Mouse (Mus musculus): ENCODE results near the gene Edaradd. TPM values are rescaled to one million over a fixed set of nuclear protein-coding genes. Genes with fewer than 3 reads are reported as not detected.
"Not testable (repeated sequence)": the region's sequence is repeated elsewhere in the genome, so short reads cannot be mapped to it uniquely, and the experiment has no call there.

Edaradd gene
- polyA plus RNA-seq, 1 experiment from 2014 or later = 5.7 TPM

DNA sequence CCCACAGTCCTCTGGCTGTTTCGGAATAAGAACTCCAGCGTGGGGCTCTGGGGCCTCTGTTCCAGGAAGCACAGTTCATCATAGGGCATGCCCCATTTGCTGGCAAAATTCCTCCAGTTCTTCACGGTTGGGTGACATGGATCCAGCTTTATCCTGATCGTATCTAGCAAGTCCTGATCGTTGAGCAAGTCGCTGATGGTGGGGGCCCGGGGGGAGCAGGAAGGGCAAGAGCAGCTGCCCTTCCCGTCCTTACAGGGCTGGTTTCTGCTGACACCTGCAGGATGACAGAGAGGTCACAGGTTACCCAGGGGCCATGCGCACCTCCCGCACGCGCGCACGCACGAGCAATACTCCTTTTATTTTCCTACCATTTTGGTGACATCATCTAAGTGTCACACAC, 41.9 kb downstream of the Edaradd start:
- no peak overlapping the region for H3K27ac ChIP-seq
- no peaks in the 10 kb centered on the region for H3K9me3 ChIP-seq
- H3K4me3 ChIP-seq (replicated peaks) = no peak overlapping the region
- H3K4me2 ChIP-seq = no peak overlapping the region
- no peak overlapping the region for H3K9ac ChIP-seq
- WGBS = 84% methylated on average over 15 of the region's 15 CpGs
- H3K4me1 ChIP-seq = no peaks in the 10 kb centered on the region
- ATAC-seq (ENCODE audit: insufficient read depth, low FRiP score, low read depth) = no peak
- H3K36me3 ChIP-seq = no peaks in the 10 kb centered on the region
- no peaks in the 10 kb centered on the region for H3K27me3 ChIP-seq (replicated peaks)

- no peak overlapping the region for H3K4me2 ChIP-seq
- no peak for ATAC-seq (ENCODE audit: insufficient read depth, low FRiP score, low read depth)
- no peak overlapping the region for H3K27ac ChIP-seq
- H3K36me3 ChIP-seq = no peaks in the 10 kb centered on the region
- H3K9ac ChIP-seq = no peak overlapping the region
- no peaks in the 10 kb centered on the region for H3K4me1 ChIP-seq
- H3K4me3 ChIP-seq (replicated peaks) = no peak overlapping the region
- WGBS = 90% methylated on average over 4 of the region's 4 CpGs
- no peaks in the 10 kb centered on the region for H3K27me3 ChIP-seq (replicated peaks)
- H3K9me3 ChIP-seq = no peaks in the 10 kb centered on the region
Observed at GRCm38 (mm10) chr13:12476886-12477285, 43.4 kb downstream of the Edaradd start.

GRCm38 (mm10) chr13:12475239-12475638, 45.0 kb downstream of the Edaradd start:
- Histone ChIP-seq H3K27ac (no peak overlapping the region), H3K9me3 (no peaks in the 10 kb centered on the region), H3K4me1 (no peaks in the 10 kb centered on the region), H3K9ac (no peak overlapping the region), H3K4me3 (replicated peaks) (no peak overlapping the region), H3K36me3 (no peaks in the 10 kb centered on the region), H3K27me3 (replicated peaks) (no peaks in the 10 kb centered on the region), H3K4me2 (no peak overlapping the region)
- no peak for ATAC-seq (ENCODE audit: insufficient read depth, low FRiP score, low read depth)
- 84% methylated on average over 6 of the region's 6 CpGs for WGBS

GRCm38 (mm10) chr13:12473724-12474378, 46.4 kb downstream of the Edaradd start:
- Histone ChIP-seq H3K4me2 (no peak overlapping the region), H3K4me3 (replicated peaks) (no peak overlapping the region), H3K9ac (no peak overlapping the region), H3K36me3 (no peaks in the 10 kb centered on the region), H3K4me1 (no peaks in the 10 kb centered on the region), H3K27ac (no peak overlapping the region), H3K27me3 (replicated peaks) (no peaks in the 10 kb centered on the region), H3K9me3 (no peaks in the 10 kb centered on the region)
- WGBS = 33% methylated on average over 8 of the region's 8 CpGs
- peak; percentile 47 for ATAC-seq (ENCODE audit: insufficient read depth, low FRiP score, low read depth)

DNA sequence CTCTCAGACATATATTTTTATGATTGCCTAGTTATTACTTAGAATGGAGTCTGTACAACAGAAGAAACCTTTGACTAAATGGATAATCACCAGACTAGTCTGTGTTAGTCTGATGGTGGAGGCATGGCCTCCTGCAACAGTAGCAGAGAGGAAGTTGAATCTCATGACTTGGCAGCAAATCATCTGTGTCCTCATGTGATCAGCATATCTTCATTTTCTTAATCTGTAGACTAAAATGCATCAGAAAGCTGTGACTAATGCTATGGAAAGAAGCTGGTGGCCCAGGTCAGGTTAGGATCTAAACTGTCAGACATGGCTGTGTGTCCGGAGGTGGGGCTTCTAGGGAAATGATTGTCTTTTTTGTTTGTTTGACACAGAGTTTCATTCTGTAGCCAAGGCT, 51.8 kb downstream of the Edaradd start:
- ATAC-seq (ENCODE audit: insufficient read depth, low FRiP score, low read depth) = no peak
- Histone ChIP-seq H3K27ac (no peak overlapping the region), H3K27me3 (replicated peaks) (no peaks in the 10 kb centered on the region), H3K9ac (no peak overlapping the region), H3K9me3 (no peaks in the 10 kb centered on the region), H3K36me3 (no peaks in the 10 kb centered on the region), H3K4me1 (no peaks in the 10 kb centered on the region), H3K4me2 (no peak overlapping the region), H3K4me3 (replicated peaks) (no peak overlapping the region)
- 84% methylated on average over 1 of the region's 1 CpGs for WGBS

- Histone ChIP-seq H3K4me3 (replicated peaks) (no peak within 1 kb of the TSS), H3K4me1 (no peaks in the 10 kb centered on the region), H3K36me3 (no peaks in the 10 kb centered on the region), H3K27ac (no peak within 1 kb of the TSS), H3K27me3 (replicated peaks) (no peaks in the 10 kb centered on the region), H3K4me2 (no peak within 1 kb of the TSS), H3K9me3 (no peaks in the 10 kb centered on the region), H3K9ac (no peak within 1 kb of the TSS)
- 71% methylated on average over 1 of the region's 1 CpGs for WGBS
- ATAC-seq (ENCODE audit: insufficient read depth, low FRiP score, low read depth) = no peak
Observed at GRCm38 (mm10) chr13:12464844-12465243, 55.4 kb downstream of the Edaradd start, which contains the start of gene Lgals8. Lgals8 (minus strand) TSS chr13:12464944.

DNA sequence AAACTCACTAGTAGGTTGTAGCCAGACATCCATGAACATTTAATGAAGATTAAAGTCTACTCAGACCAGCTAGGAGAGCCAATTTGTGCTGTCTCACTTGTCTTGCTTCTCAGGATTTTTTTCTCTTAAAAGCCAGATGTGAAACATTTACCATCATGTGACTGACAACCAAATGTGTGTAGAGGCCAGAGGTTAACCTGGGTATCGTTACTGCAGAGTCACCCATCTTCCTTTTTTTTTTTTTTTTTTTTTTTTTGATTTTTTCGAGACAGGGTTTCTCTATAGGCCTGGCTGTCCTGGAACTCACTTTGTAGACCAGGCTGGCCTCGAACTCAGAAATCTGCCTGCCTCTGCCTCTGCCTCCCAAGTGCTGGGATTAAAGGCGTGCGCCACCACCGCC, 56.1 kb downstream of the Edaradd start:
- H3K36me3 ChIP-seq; H3K9me3 ChIP-seq; H3K27ac ChIP-seq; H3K27me3 ChIP-seq (replicated peaks); ATAC-seq (ENCODE audit: insufficient read depth, low FRiP score, low read depth); H3K4me2 ChIP-seq; H3K4me3 ChIP-seq (replicated peaks); H3K9ac ChIP-seq; H3K4me1 ChIP-seq: not testable (repeated sequence)
- 70% methylated on average over 6 of the region's 6 CpGs for WGBS

DNA sequence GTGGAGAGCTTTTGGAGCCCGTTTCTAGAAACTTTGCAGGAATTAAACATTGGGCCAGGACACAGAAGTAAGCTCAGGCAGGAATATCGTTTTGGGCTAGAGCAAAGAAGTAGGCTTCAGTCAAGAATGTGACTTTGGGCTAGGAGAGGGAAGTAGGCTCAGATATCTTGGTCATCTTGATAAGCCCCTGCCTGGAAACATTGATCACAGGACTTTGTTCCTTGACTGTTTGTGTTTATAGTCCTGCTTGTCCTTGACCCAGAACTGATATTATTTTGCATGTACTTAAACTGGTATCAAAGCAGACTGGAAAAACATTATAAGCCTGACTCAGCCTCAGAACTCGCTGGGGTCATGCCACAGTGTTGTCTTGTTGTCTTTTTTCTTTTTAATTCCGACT, 57.6 kb downstream of the Edaradd start:
- Histone ChIP-seq H3K9ac (no peak overlapping the region), H3K36me3 (no peaks in the 10 kb centered on the region), H3K27me3 (replicated peaks) (no peaks in the 10 kb centered on the region), H3K27ac (no peak overlapping the region), H3K4me2 (no peak overlapping the region), H3K4me1 (no peaks in the 10 kb centered on the region), H3K4me3 (replicated peaks) (no peak overlapping the region), H3K9me3 (no peaks in the 10 kb centered on the region)
- 76% methylated on average over 4 of the region's 4 CpGs for WGBS
- no peak for ATAC-seq (ENCODE audit: insufficient read depth, low FRiP score, low read depth)

DNA sequence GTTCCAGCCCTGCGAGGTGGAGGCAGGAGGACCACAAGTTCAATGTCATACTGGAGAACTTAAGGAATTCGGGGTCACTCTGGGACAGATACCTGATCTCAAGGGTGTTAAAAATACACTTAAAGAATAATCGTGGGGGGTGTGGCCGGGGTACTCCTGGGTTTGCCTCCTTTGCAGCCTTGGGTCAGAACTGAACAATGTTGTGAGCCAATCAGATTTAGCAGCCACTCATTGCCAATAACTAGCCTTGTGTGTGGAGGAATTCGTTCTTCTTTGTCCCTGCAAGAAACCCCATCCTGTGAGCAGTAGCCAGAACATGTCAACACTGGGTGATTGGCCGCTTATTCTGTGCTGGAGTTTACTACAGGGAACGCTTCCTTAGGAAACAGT, 58.5 kb downstream of the Edaradd start:
- Histone ChIP-seq H3K4me3 (replicated peaks) (peak overlapping the region; percentile 73), H3K9me3 (no peaks in the 10 kb centered on the region), H3K36me3 (no peaks in the 10 kb centered on the region), H3K9ac (no peak overlapping the region; the same call in 1 of the 2 replicates), H3K4me1 (no peaks in the 10 kb centered on the region), H3K4me2 (peak overlapping the region; percentile 61), H3K27me3 (replicated peaks) (no peaks in the 10 kb centered on the region), H3K27ac (peak overlapping the region; percentile 33; the same call in 1 of the 2 replicates)
- peak; percentile 38; the same call in 1 of the 2 replicates for ATAC-seq (ENCODE audit: insufficient read depth, low FRiP score, low read depth)
- 1% methylated on average over 7 of the region's 7 CpGs for WGBS

- Histone ChIP-seq H3K27ac (peak overlapping the region; percentile 77), H3K9ac (peak overlapping the region; percentile 58), H3K27me3 (replicated peaks) (no peaks in the 10 kb centered on the region), H3K4me3 (replicated peaks) (peak overlapping the region; percentile 73), H3K36me3 (no peaks in the 10 kb centered on the region), H3K9me3 (no peaks in the 10 kb centered on the region), H3K4me1 (no peaks in the 10 kb centered on the region), H3K4me2 (peak overlapping the region; percentile 61)
- WGBS = under 1% methylated on average over 59 of the region's 59 CpGs
- ATAC-seq (ENCODE audit: insufficient read depth, low FRiP score, low read depth) = peak; percentile 96
Observed at GRCm38 (mm10) chr13:12460881-12461729, 59.1 kb downstream of the Edaradd start.

GRCm38 (mm10) chr13:12460443-12460842, 59.8 kb downstream of the Edaradd start:
- H3K27me3 ChIP-seq (replicated peaks) = no peaks in the 10 kb centered on the region
- WGBS = 3% methylated on average over 8 of the region's 8 CpGs
- H3K27ac ChIP-seq = peak overlapping the region; percentile 77
- H3K9me3 ChIP-seq = no peaks in the 10 kb centered on the region
- H3K36me3 ChIP-seq = no peaks in the 10 kb centered on the region
- ATAC-seq (ENCODE audit: insufficient read depth, low FRiP score, low read depth) = 0 out of 2 replicates have a peak, but pooled peaks have one; percentile 21
- peak overlapping the region; percentile 58; the same call in 1 of the 2 replicates for H3K9ac ChIP-seq
- no peaks in the 10 kb centered on the region for H3K4me1 ChIP-seq
- peak overlapping the region; percentile 73 for H3K4me3 ChIP-seq (replicated peaks)
- peak overlapping the region; percentile 61 for H3K4me2 ChIP-seq

- 81% methylated on average over 7 of the region's 7 CpGs for WGBS
- no peak for ATAC-seq (ENCODE audit: insufficient read depth, low FRiP score, low read depth)
- Histone ChIP-seq H3K9ac (no peak overlapping the region), H3K9me3 (no peaks in the 10 kb centered on the region), H3K4me2 (no peak overlapping the region), H3K4me1 (no peaks in the 10 kb centered on the region), H3K27ac (no peak overlapping the region), H3K36me3 (peaks cover 18% of the 10 kb centered on the region), H3K27me3 (replicated peaks) (no peaks in the 10 kb centered on the region), H3K4me3 (replicated peaks) (no peak overlapping the region)
Observed at GRCm38 (mm10) chr13:12456711-12457110, 63.5 kb downstream of the Edaradd start.
